Mouse (Mus musculus) liver, postnatal 0 days (tissue): ENCODE results near the gene Reep1. TPM values are rescaled to one million over a fixed set of nuclear protein-coding genes. Genes with fewer than 3 reads are reported as not detected.

Experiments
- ATAC-seq: fragments of 200-750 bp; cut with Nextera tagmentation; 2 replicates; pipeline ENCODE4 v1.8.0; 2017; ENCODE audit warnings: mild to moderate bottlenecking, moderate library complexity
- DNase-seq: peaks from one replicate; pipeline ENCODE4 v3.0.0-alpha.2; 2016
- H3K27ac ChIP-seq: fragments of 300-500 bp; sonication (generic); 2 replicates; pipeline ENCODE4 v1.5.1; 2014; ENCODE audit warnings: antibody characterized with exemption, moderate library complexity, mild to moderate bottlenecking, low read depth
- H3K27me3 ChIP-seq: fragments of 300-500 bp; sonication (generic); 2 replicates; pipeline ENCODE4 v1.6.1; 2014; ENCODE audit warnings: low read length, control low read depth, mixed read lengths; ENCODE audit not compliant: insufficient read depth
- H3K36me3 ChIP-seq: fragments of 300-500 bp; sonication (generic); replicated peaks from 2 replicates; pipeline ENCODE4 v1.6.1; 2014; ENCODE audit warnings: mild to moderate bottlenecking, control low read depth, low read length, moderate library complexity, mixed read lengths; ENCODE audit not compliant: insufficient read depth
- H3K4me1 ChIP-seq: fragments of 300-500 bp; sonication (generic); 2 replicates; pipeline ENCODE4 v1.6.1; 2014; ENCODE audit warnings: antibody characterized with exemption, mild to moderate bottlenecking, control low read depth; ENCODE audit not compliant: insufficient read depth
- H3K4me2 ChIP-seq: fragments of 300-500 bp; sonication (generic); 2 replicates; pipeline ENCODE4 v1.6.1; 2014; ENCODE audit warnings: low read depth, mild to moderate bottlenecking, low read length, moderate library complexity, mixed read lengths
- H3K4me3 ChIP-seq: fragments of 300-500 bp; sonication (generic); 2 replicates; pipeline ENCODE4 v1.5.1; 2014; ENCODE audit warnings: low read depth, low read length
- H3K9ac ChIP-seq: fragments of 300-500 bp; sonication (generic); replicated peaks from 2 replicates; pipeline ENCODE4 v1.6.1; 2014; ENCODE audit warnings: mild to moderate bottlenecking, moderate library complexity
- H3K9me3 ChIP-seq: fragments of 300-500 bp; sonication (generic); 2 replicates; pipeline ENCODE4 v1.6.1; 2016; ENCODE audit warnings: mild to moderate bottlenecking, control low read depth, low read length, mixed read lengths
- CTCF ChIP-seq: sonication (generic); IDR thresholded peaks from 2 replicates; pipeline ENCODE4 v1.5.1; 2016; ENCODE audit warnings: antibody characterized with exemption, low read depth
- EP300 ChIP-seq: IDR thresholded peaks from 2 replicates; pipeline ENCODE4 v1.6.1; 2016; ENCODE audit warnings: antibody characterized with exemption, low read depth, mild to moderate bottlenecking
- WGBS: fragments of 180-500 bp; shearing (Covaris S2); extraction: QIAGEN DNeasy Blood & Tissue Kit; methylation state at CpG from one replicate; pipeline ENCODE4 v1.1.7; 2014; ENCODE audit not compliant: insufficient replicate concordance; 5-methylcytosine and 5-hydroxymethylcytosine counted together
- polyA plus RNA-seq: library from polyadenylated mRNA; unstranded; fragments of >200 nt; fragmentation: Nextera tagmentation; extraction: Ambion mirVana; gene quantifications from 2 replicates; pipeline ENCODE4 v1.2.1, GENCODE M21; 2015

Reep1 gene
- polyA plus RNA-seq, 1 experiment from 2014 or later, result 2.3 TPM

DNA sequence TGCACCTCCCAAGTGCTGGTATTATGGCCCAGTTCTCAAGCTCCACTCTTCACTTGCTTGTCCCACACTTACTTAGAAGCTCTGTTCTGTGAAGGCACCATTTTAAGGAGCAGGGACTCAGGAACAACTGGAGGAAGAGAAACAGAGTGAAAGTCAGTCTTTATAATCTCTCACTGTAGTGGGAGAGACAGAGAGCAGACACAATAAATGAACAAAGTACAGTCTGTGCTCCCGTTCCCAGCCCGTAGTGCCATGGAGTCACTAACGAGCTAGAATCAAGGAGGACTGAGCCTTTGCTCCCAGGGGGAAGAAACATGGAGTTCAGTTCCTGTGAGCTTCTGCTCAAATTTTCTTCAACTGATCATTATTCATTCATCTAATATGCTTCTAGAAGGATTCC is 11.8 kb upstream of the Reep1 start:
- Histone ChIP-seq H3K4me1 (no peaks in the 10 kb centered on the region), H3K9me3 (no peaks in the 10 kb centered on the region), H3K36me3 (no peaks in the 10 kb centered on the region), H3K4me3 (no peak overlapping the region), H3K27ac (no peak overlapping the region), H3K4me2 (no peak overlapping the region), H3K27me3 (no peaks in the 10 kb centered on the region), H3K9ac (no peak overlapping the region)
- WGBS, result 86% methylated on average over 3 of the region's 3 CpGs
- ATAC-seq (no peak), DNase-seq (no peak)
- no peak for TF ChIP-seq CTCF
- TF ChIP-seq EP300, result no peak

DNA sequence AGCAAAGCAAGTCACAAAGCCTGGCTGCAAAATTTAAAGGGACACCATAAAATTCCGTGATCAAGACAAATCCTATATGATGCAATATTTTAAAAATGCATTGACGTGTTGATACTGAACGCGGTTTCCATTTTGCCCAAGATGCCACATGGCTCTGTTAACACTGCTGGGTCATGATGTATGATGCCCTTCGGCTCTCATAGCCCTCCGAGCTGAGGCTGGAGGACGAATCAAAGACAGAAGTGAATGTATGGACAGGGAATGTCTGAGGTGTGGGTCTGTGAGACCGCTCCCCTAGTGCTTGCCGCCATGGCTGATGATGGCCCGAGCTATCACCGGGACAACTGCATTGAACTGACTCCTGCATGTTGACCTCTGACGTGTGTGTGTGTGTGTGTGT is 490 bp upstream of the Reep1 start:
- Histone ChIP-seq H3K4me1 (no peaks in the 10 kb centered on the region; the same call in 1 of the 2 replicates), H3K27me3 (peaks cover 25% of the 10 kb centered on the region), H3K27ac (no peak overlapping the region), H3K4me2 (no peak overlapping the region), H3K36me3 (no peaks in the 10 kb centered on the region), H3K4me3 (no peak overlapping the region), H3K9me3 (no peaks in the 10 kb centered on the region), H3K9ac (no peak overlapping the region)
- DNase-seq, result no peak
- no peak for ATAC-seq
- TF ChIP-seq CTCF (no peak), EP300 (no peak)
- 75% methylated on average over 12 of the region's 12 CpGs for WGBS

DNA sequence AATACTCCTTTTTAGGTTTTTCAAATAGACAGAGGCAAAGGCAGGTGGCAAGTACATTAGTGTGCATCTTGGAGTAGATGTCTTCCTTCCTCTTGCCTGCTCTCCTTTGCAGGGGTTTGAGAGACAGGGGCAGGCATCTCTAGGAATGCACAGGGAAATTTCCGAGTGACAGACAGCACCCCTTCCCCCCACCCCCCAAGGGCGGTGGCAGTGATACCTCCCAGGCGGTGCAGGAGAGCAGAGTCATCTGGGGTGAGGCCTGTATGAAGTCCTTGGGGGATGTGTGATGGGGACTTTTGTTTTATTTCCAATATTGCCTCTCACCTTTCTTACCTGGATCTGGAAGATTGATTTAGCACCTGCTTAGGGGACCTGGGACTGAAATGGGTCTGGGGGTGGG is 1.2 kb downstream of the Reep1 start:
- no peaks in the 10 kb centered on the region; the same call in 1 of the 2 replicates for H3K4me1 ChIP-seq
- no peak overlapping the region for H3K27ac ChIP-seq
- H3K9me3 ChIP-seq, result no peaks in the 10 kb centered on the region
- H3K9ac ChIP-seq, result no peak overlapping the region
- DNase-seq (no peak), ATAC-seq (no peak)
- H3K4me2 ChIP-seq, result peak overlapping the region; percentile 93
- H3K4me3 ChIP-seq, result peak overlapping the region; percentile 57
- no peak for TF ChIP-seq CTCF
- TF ChIP-seq EP300, result no peak
- no peaks in the 10 kb centered on the region for H3K36me3 ChIP-seq
- peaks cover 25% of the 10 kb centered on the region for H3K27me3 ChIP-seq
- 16% methylated on average over 3 of the region's 3 CpGs for WGBS

DNA sequence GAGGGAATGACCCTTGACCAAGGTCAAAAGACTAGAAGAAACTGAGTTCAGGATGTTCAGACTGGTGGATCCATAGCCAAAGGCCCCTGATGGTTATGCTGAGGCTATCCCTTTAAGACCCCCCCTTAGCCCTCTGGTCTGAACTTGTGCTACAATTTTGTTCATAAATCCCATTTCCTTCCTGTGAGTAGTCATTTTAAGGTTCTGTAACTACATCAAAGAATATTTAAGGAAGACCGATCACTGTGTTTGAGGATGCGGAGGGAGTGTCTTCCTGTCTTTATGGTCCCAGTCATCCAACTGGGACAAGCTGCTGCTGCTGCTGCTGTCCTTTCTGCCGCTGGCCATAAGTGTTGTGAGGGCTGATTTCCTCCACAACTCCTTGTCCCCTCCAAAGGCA is 3.0 kb downstream of the Reep1 start:
- no peak overlapping the region for H3K27ac ChIP-seq
- H3K9me3 ChIP-seq, result no peaks in the 10 kb centered on the region
- no peak for DNase-seq
- no peaks in the 10 kb centered on the region for H3K36me3 ChIP-seq
- 67% methylated on average over 3 of the region's 3 CpGs for WGBS
- no peak overlapping the region for H3K9ac ChIP-seq
- H3K27me3 ChIP-seq, result peaks cover 25% of the 10 kb centered on the region
- no peak overlapping the region for H3K4me3 ChIP-seq
- H3K4me2 ChIP-seq, result no peak overlapping the region
- no peak for ATAC-seq
- no peaks in the 10 kb centered on the region; the same call in 1 of the 2 replicates for H3K4me1 ChIP-seq
- TF ChIP-seq CTCF (no peak), EP300 (no peak)

DNA sequence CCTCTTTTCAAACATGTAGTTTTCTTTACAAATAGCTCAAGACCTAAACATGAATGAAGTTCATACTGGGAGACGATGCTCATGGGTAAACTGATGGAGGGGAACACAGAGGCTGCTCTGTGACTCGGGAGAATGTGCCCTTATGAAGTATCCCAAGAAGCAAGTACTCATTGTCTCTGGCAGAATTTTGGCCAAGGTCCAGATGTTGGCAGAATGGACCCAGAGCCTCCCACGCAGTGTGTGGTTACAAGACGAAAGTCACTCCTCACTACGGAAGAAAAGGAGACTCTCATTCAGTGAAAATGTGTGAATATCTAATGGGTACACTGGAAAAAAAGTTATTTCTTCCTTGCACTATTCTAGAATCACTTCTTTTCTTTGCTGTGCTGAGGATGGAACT is 3.8 kb downstream of the Reep1 start:
- no peak for TF ChIP-seq CTCF
- no peak for TF ChIP-seq EP300
- Histone ChIP-seq H3K4me1 (peaks cover 3% of the 10 kb centered on the region; the same call in 1 of the 2 replicates), H3K27me3 (peaks cover 25% of the 10 kb centered on the region), H3K4me2 (no peak overlapping the region), H3K4me3 (no peak overlapping the region), H3K36me3 (no peaks in the 10 kb centered on the region), H3K9ac (no peak overlapping the region), H3K9me3 (no peaks in the 10 kb centered on the region), H3K27ac (no peak overlapping the region)
- ATAC-seq (no peak), DNase-seq (no peak)
- WGBS, result 81% methylated on average over 5 of the region's 5 CpGs

DNA sequence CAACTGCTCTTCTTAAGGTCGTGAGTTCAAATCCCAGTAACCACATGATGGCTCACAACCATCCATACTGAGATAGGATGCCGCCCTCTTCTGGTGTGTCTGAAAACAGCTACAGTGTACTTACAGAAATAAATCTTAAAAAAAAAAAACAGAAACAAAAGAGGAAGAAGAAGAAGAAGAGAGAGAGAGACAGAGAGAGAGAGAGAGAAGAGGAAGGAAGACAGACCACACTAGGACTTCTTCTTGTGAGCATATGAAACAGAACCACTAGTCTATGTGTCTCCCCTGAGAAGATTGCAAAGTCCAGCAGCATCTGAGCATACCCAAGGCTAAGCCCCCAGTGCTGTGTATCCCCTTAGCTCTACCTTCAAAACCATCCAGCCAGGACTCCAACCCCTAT is 6.2 kb downstream of the Reep1 start:
- no peaks in the 10 kb centered on the region for H3K36me3 ChIP-seq
- no peak overlapping the region for H3K4me2 ChIP-seq
- WGBS, result 67% methylated on average over 2 of the region's 2 CpGs
- no peak overlapping the region for H3K9ac ChIP-seq
- H3K4me1 ChIP-seq, result peaks cover 3% of the 10 kb centered on the region; the same call in 1 of the 2 replicates
- H3K27me3 ChIP-seq, result peaks cover 9% of the 10 kb centered on the region; the same call in 1 of the 2 replicates
- no peak overlapping the region for H3K4me3 ChIP-seq
- no peak overlapping the region for H3K27ac ChIP-seq
- no peaks in the 10 kb centered on the region for H3K9me3 ChIP-seq
- TF ChIP-seq CTCF, result no peak
- TF ChIP-seq EP300, result no peak
- ATAC-seq (no peak), DNase-seq (no peak)

DNA sequence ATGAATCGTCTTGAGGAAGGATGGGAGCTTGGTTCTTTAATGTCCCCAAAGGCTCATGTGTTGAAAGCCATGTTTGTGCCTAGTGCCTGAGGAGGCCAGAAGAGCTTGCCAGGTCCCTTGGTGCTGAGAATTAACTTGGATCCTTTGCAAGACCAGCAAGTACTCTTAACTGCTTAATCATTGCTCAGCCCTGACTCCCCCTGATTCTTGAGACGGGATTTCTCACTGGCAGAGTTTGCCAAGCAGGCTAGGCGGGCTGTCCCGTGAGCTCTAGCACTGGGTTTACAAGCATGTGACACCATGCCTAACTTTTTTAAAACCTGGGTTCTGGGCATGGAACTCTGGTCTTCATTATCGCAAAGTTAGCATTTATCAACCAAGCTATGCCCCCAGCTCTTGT is 7.6 kb downstream of the Reep1 start:
- no peak overlapping the region for H3K27ac ChIP-seq
- TF ChIP-seq EP300, result no peak

More for the DNA sequence above, 7.6 kb downstream of the Reep1 start:
- Histone ChIP-seq H3K9ac (no peak overlapping the region), H3K4me2 (no peak overlapping the region), H3K9me3 (no peaks in the 10 kb centered on the region), H3K27me3 (no peaks in the 10 kb centered on the region), H3K4me3 (no peak overlapping the region), H3K36me3 (no peaks in the 10 kb centered on the region), H3K4me1 (0 out of 2 replicates have a peak, but pooled peaks cover 3% of the 10 kb centered on the region)
- ATAC-seq, result no peak
- WGBS, result 70% methylated on average over 5 of the region's 5 CpGs
- no peak for DNase-seq
